Mouse (Mus musculus) bone marrow macrophage, adult 2 months (primary cell): ENCODE results near the gene Unc5cl. TPM values are rescaled to one million over a fixed set of nuclear protein-coding genes. Genes with fewer than 3 reads are reported as not detected.
A peak's percentile ranks its signal among the peaks of the same experiment; 100 is the strongest.

Experiments
- H3K27ac ChIP-seq: 2 replicates; pipeline ENCODE4 v1.5.1; 2012; ENCODE audit warnings: low read depth, low read length; ENCODE audit not compliant: insufficient read depth
- H3K4me1 ChIP-seq: 2 replicates; pipeline ENCODE4 v1.6.1; 2012; ENCODE audit warnings: low read length; ENCODE audit not compliant: control insufficient read depth, insufficient read depth
- H3K4me3 ChIP-seq: 2 replicates; pipeline ENCODE4 v1.5.1; 2012; ENCODE audit warnings: mild to moderate bottlenecking, low read length, moderate library complexity; ENCODE audit not compliant: insufficient read depth
- CTCF ChIP-seq: IDR thresholded peaks from 2 replicates; pipeline ENCODE4 v1.5.1; 2012; ENCODE audit warnings: low read depth, mild to moderate bottlenecking, low read length, moderate library complexity
- POLR2A ChIP-seq: IDR thresholded peaks from 2 replicates; pipeline ENCODE4 v1.6.1; 2012; ENCODE audit warnings: mild to moderate bottlenecking, low read depth, low read length, borderline replicate concordance
- polyA plus RNA-seq: library from polyadenylated mRNA; stranded (reverse); fragments of >200 nt; gene quantifications from 2 replicates; pipeline ENCODE4 v1.2.4, GENCODE M21; 2012; ENCODE audit not compliant: missing spikeins, insufficient read depth, insufficient read length

Gene Unc5cl
- polyA plus RNA-seq, 1 experiment: not detected

- Histone ChIP-seq H3K27ac (no peak overlapping the region), H3K4me1 (peaks cover 12% of the 10 kb centered on the region), H3K4me3 (no peak overlapping the region)
- 0 out of 2 replicates have a peak, but pooled peaks have one; percentile 15 for TF ChIP-seq CTCF
- TF ChIP-seq POLR2A: no peak
Measured at GRCm38 (mm10) chr17:48416425-48417195, 38.1 kb upstream of the Unc5cl start.

- H3K4me1 ChIP-seq: peaks cover 10% of the 10 kb centered on the region
- H3K27ac ChIP-seq: no peak overlapping the region
- TF ChIP-seq POLR2A (no peak), CTCF (no peak)
- no peak overlapping the region for H3K4me3 ChIP-seq
Measured at GRCm38 (mm10) chr17:48417521-48417920, 37.2 kb upstream of the Unc5cl start.

DNA sequence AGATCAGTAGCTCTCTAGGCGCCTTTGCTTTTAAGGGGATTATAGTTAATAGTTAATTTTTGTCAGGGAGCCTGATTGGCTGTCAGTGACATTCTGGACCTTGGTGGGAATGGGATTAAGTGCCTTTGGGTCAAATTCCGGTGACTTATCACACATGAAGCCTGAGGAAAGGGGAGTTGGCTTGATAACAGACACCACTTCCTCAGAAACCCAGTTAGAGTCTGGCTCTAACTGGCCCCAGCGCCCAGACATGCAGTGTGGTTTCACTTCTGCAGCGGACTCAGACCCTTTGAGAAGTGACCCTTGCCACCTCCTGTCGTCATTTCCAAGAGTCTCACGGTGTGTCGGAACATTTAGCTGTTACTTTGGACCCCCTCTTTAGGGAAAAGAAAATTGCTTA, 36.5 kb upstream of the Unc5cl start:
- Histone ChIP-seq H3K4me1 (peaks cover 10% of the 10 kb centered on the region), H3K4me3 (peak overlapping the region; percentile 29), H3K27ac (no peak overlapping the region)
- TF ChIP-seq POLR2A (no peak), CTCF (no peak)

- no peak for TF ChIP-seq CTCF
- TF ChIP-seq POLR2A: no peak
- Histone ChIP-seq H3K4me3 (peak overlapping the region; percentile 29), H3K4me1 (peaks cover 10% of the 10 kb centered on the region), H3K27ac (no peak overlapping the region)
Measured at GRCm38 (mm10) chr17:48418781-48419180, 35.9 kb upstream of the Unc5cl start.

- no peak overlapping the region for H3K27ac ChIP-seq
Measured at GRCm38 (mm10) chr17:48419571-48419970, 35.1 kb upstream of the Unc5cl start.

GRCm38 (mm10) chr17:48424237-48424636, 30.5 kb upstream of the Unc5cl start:
- TF ChIP-seq CTCF: no peak
- TF ChIP-seq POLR2A: no peak
- Histone ChIP-seq H3K27ac (no peak overlapping the region), H3K4me3 (no peak overlapping the region), H3K4me1 (0 out of 2 replicates have a peak, but pooled peaks cover 2% of the 10 kb centered on the region)

More at GRCm38 (mm10) chr17:48419571-48419970, 35.1 kb upstream of the Unc5cl start:
- Histone ChIP-seq H3K4me1 (peaks cover 10% of the 10 kb centered on the region), H3K4me3 (no peak overlapping the region)
- TF ChIP-seq CTCF: no peak
- TF ChIP-seq POLR2A: no peak

- Histone ChIP-seq H3K27ac (no peak overlapping the region), H3K4me3 (no peak overlapping the region), H3K4me1 (0 out of 2 replicates have a peak, but pooled peaks cover 2% of the 10 kb centered on the region)
- no peak for TF ChIP-seq POLR2A
- TF ChIP-seq CTCF: no peak
Measured at GRCm38 (mm10) chr17:48425823-48426612, 28.7 kb upstream of the Unc5cl start.

- Histone ChIP-seq H3K4me1 (0 out of 2 replicates have a peak, but pooled peaks cover 2% of the 10 kb centered on the region), H3K27ac (no peak overlapping the region), H3K4me3 (no peak overlapping the region)
- TF ChIP-seq CTCF: no peak
Measured at GRCm38 (mm10) chr17:48426991-48427750, 27.5 kb upstream of the Unc5cl start.

DNA sequence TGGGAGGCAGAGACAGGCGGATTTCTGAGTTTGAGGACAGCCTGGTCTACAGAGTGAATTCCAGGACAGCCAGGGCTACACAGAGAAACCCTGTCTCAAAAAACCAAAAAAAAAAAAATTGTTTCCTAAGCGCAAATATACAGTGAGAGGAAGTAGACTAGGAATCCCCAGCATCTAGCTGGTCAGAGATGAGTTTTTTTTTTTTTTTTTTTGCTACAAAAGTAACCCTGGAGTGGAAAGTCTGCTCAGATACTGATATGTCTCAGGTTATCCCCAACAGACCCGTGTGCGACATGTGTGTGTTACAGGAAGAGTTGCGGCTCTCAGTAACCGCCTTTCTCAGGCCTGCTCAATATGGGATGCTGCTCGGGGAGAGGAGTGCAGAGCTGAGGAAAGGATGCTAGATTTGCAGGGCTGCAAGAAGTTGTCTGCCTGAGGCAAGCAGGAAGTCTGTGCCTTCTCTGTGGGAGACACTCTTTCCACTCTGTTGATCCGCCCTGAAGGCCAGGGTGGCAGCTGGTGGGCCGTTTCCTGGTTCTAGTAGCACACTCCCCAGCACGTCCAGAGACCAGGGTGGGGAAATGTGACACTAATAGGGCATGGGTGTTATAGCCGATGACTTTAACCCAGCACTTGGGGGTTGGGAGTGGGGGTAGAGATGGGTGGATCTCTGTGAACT, 26.7 kb upstream of the Unc5cl start:
- no peak overlapping the region for H3K4me3 ChIP-seq
- TF ChIP-seq CTCF: no peak
- TF ChIP-seq POLR2A: no peak
- H3K4me1 ChIP-seq: 0 out of 2 replicates have a peak, but pooled peaks cover 2% of the 10 kb centered on the region
- no peak overlapping the region for H3K27ac ChIP-seq
